Mouse (Mus musculus) erythroblast, embryonic 14.5 days (primary cell): ENCODE measurements around the gene Gm37240.

ENCODE experiments used
- GATA1 ChIP-seq: IDR thresholded peaks from 2 replicates; pipeline ENCODE4 v1.6.1; 2012; ENCODE audit warnings: low read length, inconsistent platforms, mixed read lengths
- TAL1 ChIP-seq: IDR thresholded peaks from 3 replicates; pipeline ENCODE4 v1.6.1; 2012; ENCODE audit warnings: low read length, inconsistent platforms, mixed read lengths

DNA sequence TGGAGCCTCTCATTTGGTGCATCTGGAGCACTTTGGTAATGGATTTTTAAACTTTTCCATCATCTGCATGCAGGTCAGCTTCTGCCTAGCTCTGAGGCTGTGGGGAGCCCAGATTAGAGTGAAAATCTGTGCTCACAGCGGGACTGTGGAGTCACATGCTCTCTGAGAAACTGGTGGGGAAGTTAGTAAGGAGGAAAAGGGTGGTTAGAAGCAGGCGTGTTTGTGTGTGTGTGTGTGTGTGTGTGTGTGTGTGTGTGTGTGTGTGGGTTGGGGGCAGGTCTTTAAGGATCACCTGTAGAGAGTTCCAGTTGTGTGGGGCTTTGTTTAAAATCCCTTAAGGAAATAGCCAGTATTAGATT, 1199.9 kb downstream of the Gm37240 start:
- TF ChIP-seq TAL1 (no peak), GATA1 (no peak)
